Mouse (Mus musculus) lung, postnatal 10 days (tissue): ENCODE measurements around the gene Gng5.

Source experiments
- DNase-seq: peaks from one replicate; pipeline ENCODE4 v3.0.0; 2021

Gene Gng5

GRCm38 (mm10) chr3:146543632-146544031, 44.0 kb downstream of the Gng5 start:
- DNase-seq: no peak

- DNase-seq: no peak
Measured at GRCm38 (mm10) chr3:146554816-146555215, 55.2 kb downstream of the Gng5 start.
